Mouse (Mus musculus) cortical plate, adult 2 months (tissue): Measurements from ENCODE around the gene Casp14. TPM values are rescaled to one million over a fixed set of nuclear protein-coding genes. Genes with fewer than 3 reads are reported as not detected.

Source experiments
- H3K27ac ChIP-seq: fragments of 200-500 bp; 2 replicates; pipeline ENCODE4 v1.5.1; 2012; ENCODE audit warnings: low read length, control low read depth, inconsistent platforms; ENCODE audit not compliant: insufficient read depth
- H3K4me1 ChIP-seq: fragments of 200-500 bp; 2 replicates; pipeline ENCODE4 v1.6.1; 2011; ENCODE audit warnings: low read length; ENCODE audit not compliant: control insufficient read depth, insufficient read depth
- H3K4me3 ChIP-seq: fragments of 200-500 bp; 2 replicates; pipeline ENCODE4 v1.5.1; 2011; ENCODE audit warnings: mild to moderate bottlenecking, low read length, control low read depth; ENCODE audit not compliant: insufficient read depth
- CTCF ChIP-seq: fragments of 200-500 bp; IDR thresholded peaks from 2 replicates; pipeline ENCODE4 v1.5.1; 2011; ENCODE audit warnings: mild to moderate bottlenecking, control low read depth, low read length; ENCODE audit not compliant: insufficient read depth; ENCODE audit errors: extremely low read depth
- POLR2A ChIP-seq: fragments of 200-500 bp; IDR thresholded peaks from 2 replicates; pipeline ENCODE4 v1.6.1; 2011; ENCODE audit warnings: mild to moderate bottlenecking, low read length, control low read depth; ENCODE audit not compliant: insufficient read depth; ENCODE audit errors: extremely low read depth
- polyA plus RNA-seq: library from polyadenylated mRNA; depleted of rRNA; stranded (reverse); fragments of >200 nt; gene quantifications from 2 replicates; pipeline ENCODE4 v1.2.3, GENCODE M21; 2012

The Casp14 gene
- polyA plus RNA-seq, 1 experiment: not detected

GRCm38 (mm10) chr10:78739821-78740220 is 21.7 kb upstream of the Casp14 start:
- Histone ChIP-seq H3K4me3 (no peak overlapping the region), H3K4me1 (no peaks in the 10 kb centered on the region), H3K27ac (no peak overlapping the region)
- no peak for TF ChIP-seq CTCF
- TF ChIP-seq POLR2A: no peak

DNA sequence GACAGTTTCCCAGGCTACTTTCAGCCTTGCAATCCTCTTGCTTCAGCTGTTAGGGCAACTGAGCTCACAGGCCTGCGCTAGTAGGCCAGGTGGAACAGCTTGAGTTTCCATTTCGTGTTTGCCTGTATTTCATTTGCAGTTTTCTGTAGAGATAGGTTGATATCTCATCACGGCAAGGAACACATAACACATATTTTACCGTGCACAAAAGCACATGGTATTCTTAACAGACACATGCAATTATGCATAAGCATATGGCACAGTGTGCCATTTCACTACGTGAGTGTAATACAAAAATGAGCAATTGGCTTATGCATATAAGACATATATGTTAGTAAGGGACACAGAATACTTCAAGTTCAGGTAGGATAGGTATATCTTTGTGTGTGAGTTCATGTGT is 9.8 kb upstream of the Casp14 start:
- TF ChIP-seq POLR2A (no peak), CTCF (no peak)

GRCm38 (mm10) chr10:78727035-78727434 is 8.9 kb upstream of the Casp14 start:
- no peak overlapping the region for H3K27ac ChIP-seq
- no peak overlapping the region for H3K4me3 ChIP-seq
- H3K4me1 ChIP-seq: no peaks in the 10 kb centered on the region
- TF ChIP-seq POLR2A (no peak), CTCF (no peak)

More for the DNA sequence above, 9.8 kb upstream of the Casp14 start:
- Histone ChIP-seq H3K27ac (no peak overlapping the region), H3K4me3 (no peak overlapping the region), H3K4me1 (no peaks in the 10 kb centered on the region)

- no peaks in the 10 kb centered on the region for H3K4me1 ChIP-seq
- no peak for TF ChIP-seq POLR2A
- no peak for TF ChIP-seq CTCF
- H3K27ac ChIP-seq: no peak overlapping the region
- no peak overlapping the region for H3K4me3 ChIP-seq
Observed at GRCm38 (mm10) chr10:78723416-78723815, 5.3 kb upstream of the Casp14 start.

- Histone ChIP-seq H3K4me3 (no peak overlapping the region), H3K4me1 (no peaks in the 10 kb centered on the region), H3K27ac (no peak overlapping the region)
- TF ChIP-seq POLR2A: no peak
- TF ChIP-seq CTCF: no peak
Observed at GRCm38 (mm10) chr10:78722654-78723053, 4.6 kb upstream of the Casp14 start.

- Histone ChIP-seq H3K4me1 (no peaks in the 10 kb centered on the region), H3K27ac (no peak overlapping the region), H3K4me3 (no peak overlapping the region)
- TF ChIP-seq CTCF (no peak), POLR2A (no peak)
Observed at GRCm38 (mm10) chr10:78722036-78722435, 3.9 kb upstream of the Casp14 start.

GRCm38 (mm10) chr10:78716231-78716630 is 1.9 kb downstream of the Casp14 start:
- Histone ChIP-seq H3K4me1 (no peaks in the 10 kb centered on the region), H3K27ac (no peak overlapping the region), H3K4me3 (no peak overlapping the region)
- no peak for TF ChIP-seq POLR2A
- no peak for TF ChIP-seq CTCF

DNA sequence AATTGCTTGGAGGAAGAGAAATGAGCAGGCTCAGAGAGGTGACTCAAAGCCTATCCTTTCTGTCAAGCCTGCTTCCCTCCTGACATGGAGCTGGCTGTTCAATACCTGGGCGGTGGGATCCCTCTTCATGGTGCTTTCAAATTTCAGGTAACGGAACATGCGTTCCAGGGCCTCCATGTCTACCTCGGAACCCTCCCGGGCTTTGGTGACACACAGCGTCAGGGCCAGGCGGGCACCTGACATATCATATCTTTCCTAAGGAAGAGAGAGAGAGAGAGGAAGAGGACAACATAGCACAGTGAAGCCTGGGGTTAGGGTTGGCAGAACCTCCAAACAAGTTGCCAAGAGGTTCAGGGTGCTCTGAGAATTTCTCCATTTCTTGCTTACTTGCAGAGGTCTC is 2.9 kb downstream of the Casp14 start:
- Histone ChIP-seq H3K4me1 (no peaks in the 10 kb centered on the region), H3K4me3 (no peak overlapping the region), H3K27ac (no peak overlapping the region)
- TF ChIP-seq POLR2A (no peak), CTCF (no peak)

GRCm38 (mm10) chr10:78714129-78714528 is 4.0 kb downstream of the Casp14 start:
- H3K4me3 ChIP-seq: no peak overlapping the region
- no peak overlapping the region for H3K27ac ChIP-seq
- no peaks in the 10 kb centered on the region for H3K4me1 ChIP-seq
- TF ChIP-seq CTCF (no peak), POLR2A (no peak)

DNA sequence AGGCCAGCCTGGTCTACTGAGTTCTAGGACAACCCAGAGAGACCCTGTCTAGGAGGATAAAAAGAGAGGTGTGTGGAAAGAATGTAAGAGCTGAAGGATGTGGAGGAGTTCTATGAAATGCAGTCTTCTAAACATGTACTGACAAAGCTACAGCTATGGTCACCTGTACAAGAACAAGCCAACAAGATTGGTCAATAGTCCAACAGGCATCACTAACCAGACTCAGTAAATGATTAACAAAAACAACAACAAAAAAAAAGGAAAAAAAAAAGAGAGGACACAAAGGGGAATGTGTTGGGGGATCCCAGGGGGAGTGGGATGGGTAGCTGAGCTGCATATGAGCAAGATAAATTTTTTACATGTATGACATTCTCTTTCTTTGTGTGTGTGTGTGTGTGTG is 7.4 kb downstream of the Casp14 start:
- Histone ChIP-seq H3K4me1 (no peaks in the 10 kb centered on the region), H3K27ac (no peak overlapping the region), H3K4me3 (no peak overlapping the region)
- TF ChIP-seq POLR2A (no peak), CTCF (no peak)
